Mouse (Mus musculus) kidney, embryonic 14.5 days (tissue): ENCODE results near the gene Marveld1. TPM values are rescaled to one million over a fixed set of nuclear protein-coding genes. Genes with fewer than 3 reads are reported as not detected.

ENCODE experiments used
- ATAC-seq: fragments of 200-750 bp; cut with Nextera tagmentation; 2 replicates; pipeline ENCODE4 v1.8.0; 2017; ENCODE audit warnings: moderate number of reproducible peaks, mild to moderate bottlenecking, moderate TSS enrichment, moderate library complexity; ENCODE audit not compliant: low FRiP score, low TSS enrichment
- H3K27ac ChIP-seq: fragments of 300-500 bp; sonication (generic); 2 replicates; pipeline ENCODE4 v1.5.1; 2014; ENCODE audit warnings: low read depth, mild to moderate bottlenecking, low read length, moderate library complexity, mixed read lengths
- H3K27me3 ChIP-seq: fragments of 300-500 bp; sonication (generic); 2 replicates; pipeline ENCODE4 v1.6.1; 2014; ENCODE audit warnings: mild to moderate bottlenecking, low read length; ENCODE audit not compliant: control insufficient read depth, insufficient read depth
- H3K36me3 ChIP-seq: fragments of 300-500 bp; sonication (generic); 2 replicates; pipeline ENCODE4 v1.6.1; 2014; ENCODE audit warnings: low read length, mixed read lengths; ENCODE audit not compliant: control insufficient read depth, insufficient read depth
- H3K4me1 ChIP-seq: fragments of 300-500 bp; sonication (generic); 2 replicates; pipeline ENCODE4 v1.6.1; 2014; ENCODE audit warnings: low read length, mixed read lengths; ENCODE audit not compliant: control insufficient read depth, insufficient read depth
- H3K4me2 ChIP-seq: fragments of 300-500 bp; sonication (generic); replicated peaks from 2 replicates; pipeline ENCODE4 v1.6.1; 2014; ENCODE audit warnings: low read depth, mild to moderate bottlenecking, low read length
- H3K4me3 ChIP-seq: fragments of 300-500 bp; sonication (generic); 2 replicates; pipeline ENCODE4 v1.5.1; 2014; ENCODE audit warnings: mild to moderate bottlenecking, low read length
- H3K9ac ChIP-seq: fragments of 300-500 bp; sonication (generic); 2 replicates; pipeline ENCODE4 v1.6.1; 2014; ENCODE audit warnings: low read depth, mild to moderate bottlenecking, low read length, moderate library complexity
- H3K9me3 ChIP-seq: fragments of 300-500 bp; sonication (generic); 2 replicates; pipeline ENCODE4 v1.6.1; 2016; ENCODE audit warnings: low read length; ENCODE audit not compliant: control insufficient read depth
- WGBS: fragments of 180-500 bp; shearing (Covaris S2); extraction: QIAGEN DNeasy Blood & Tissue Kit; methylation state at CpG from one replicate; pipeline ENCODE4 v1.1.7; 2014; 5-methylcytosine and 5-hydroxymethylcytosine counted together
- polyA plus RNA-seq: library from polyadenylated mRNA; unstranded; fragments of >200 nt; fragmentation: Nextera tagmentation; extraction: Ambion mirVana; gene quantifications from 2 replicates; pipeline ENCODE4 v1.2.1, GENCODE M21; 2014

The Marveld1 gene
- polyA plus RNA-seq, 1 experiment from 2014 or later = 9.6 TPM

DNA sequence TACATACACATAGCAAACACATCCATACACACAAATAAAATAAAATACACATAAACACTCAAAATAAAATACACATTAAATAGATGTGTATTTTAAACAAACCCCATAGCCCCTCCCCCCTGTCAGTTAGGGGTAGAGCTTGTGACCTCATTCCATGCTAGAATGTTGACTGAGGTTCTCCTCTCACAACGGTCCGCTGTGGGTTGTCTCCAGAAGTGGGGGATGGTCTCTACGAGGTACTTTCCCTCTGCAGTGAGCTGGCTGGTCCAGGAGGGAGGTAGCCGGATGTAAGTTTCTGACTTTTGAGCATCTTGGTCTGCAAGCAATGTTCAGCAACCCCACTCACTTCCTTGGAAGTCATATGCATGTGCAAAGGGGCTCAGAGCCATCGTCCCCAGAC is 16.6 kb downstream of the Marveld1 start, which contains the start of gene Zfyve27:
Gene Zfyve27 (plus strand): TSS at position 188 of the 400 bp plus-strand sequence.
- no peak within 1 kb of the TSS for H3K4me2 ChIP-seq
- H3K4me1 ChIP-seq = peaks cover 3% of the 10 kb centered on the region; the same call in 1 of the 2 replicates
- 23% methylated on average over 5 of the region's 5 CpGs for WGBS
- ATAC-seq = no peak
- H3K9me3 ChIP-seq = no peaks in the 10 kb centered on the region
- peaks cover 2% of the 10 kb centered on the region; the same call in 1 of the 2 replicates for H3K27me3 ChIP-seq
- H3K4me3 ChIP-seq = no peak within 1 kb of the TSS
- H3K27ac ChIP-seq = no peak within 1 kb of the TSS
- no peaks in the 10 kb centered on the region for H3K36me3 ChIP-seq
- H3K9ac ChIP-seq = no peak within 1 kb of the TSS

DNA sequence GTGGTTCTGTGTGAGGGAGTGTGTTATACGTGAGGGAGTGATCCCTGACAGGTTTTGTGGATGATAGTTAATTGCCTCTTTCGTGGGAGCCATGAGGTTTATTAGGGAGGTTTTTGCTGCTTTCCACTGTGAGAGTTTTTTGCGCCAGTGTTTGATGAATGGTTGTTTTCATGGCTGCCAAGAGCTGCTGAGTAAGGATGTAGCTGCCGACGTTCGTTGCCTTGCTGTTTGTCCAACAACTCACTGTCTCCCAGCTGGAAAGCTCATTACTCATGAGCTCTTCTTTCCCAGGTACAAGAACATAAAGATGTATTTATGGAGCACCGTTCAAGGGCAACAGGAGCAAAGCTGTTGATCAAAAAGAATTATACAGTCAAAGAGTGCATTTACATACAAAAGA is 17.0 kb downstream of the Marveld1 start:
- WGBS = 13% methylated on average over 7 of the region's 7 CpGs
- Histone ChIP-seq H3K27ac (no peak overlapping the region), H3K36me3 (no peaks in the 10 kb centered on the region), H3K27me3 (peaks cover 6% of the 10 kb centered on the region; the same call in 1 of the 2 replicates), H3K4me1 (peaks cover 3% of the 10 kb centered on the region; the same call in 1 of the 2 replicates), H3K4me3 (no peak overlapping the region), H3K9ac (no peak overlapping the region), H3K9me3 (no peaks in the 10 kb centered on the region), H3K4me2 (no peak overlapping the region)
- ATAC-seq = no peak

DNA sequence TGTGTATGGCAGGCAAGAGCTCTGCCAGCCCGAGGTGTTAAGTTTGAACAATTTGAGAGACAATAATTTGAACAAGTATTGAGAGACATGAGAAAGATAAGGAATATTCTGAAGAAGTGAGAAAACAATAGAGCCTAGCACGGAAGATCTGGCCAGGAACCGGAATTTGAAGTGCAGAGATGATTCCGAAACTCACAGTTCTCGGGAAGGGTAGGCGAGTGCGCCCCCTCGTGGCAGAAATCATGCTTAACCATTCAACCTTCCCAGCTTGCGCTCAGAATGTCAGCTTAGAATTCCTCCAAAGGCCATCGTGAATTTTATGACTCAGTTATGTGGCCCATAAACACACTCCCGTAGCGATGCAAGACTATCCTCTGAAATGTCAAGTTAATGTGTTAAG is 18.9 kb downstream of the Marveld1 start:
- 4% methylated on average over 12 of the region's 12 CpGs for WGBS
- H3K4me1 ChIP-seq = peaks cover 5% of the 10 kb centered on the region
- 0 out of 2 replicates have a peak overlapping the region, but pooled peaks have one; percentile 11 for H3K4me2 ChIP-seq
- H3K4me3 ChIP-seq = no peak overlapping the region
- H3K27ac ChIP-seq = no peak overlapping the region
- ATAC-seq = no peak
- no peaks in the 10 kb centered on the region for H3K9me3 ChIP-seq
- H3K27me3 ChIP-seq = peaks cover 6% of the 10 kb centered on the region; the same call in 1 of the 2 replicates
- H3K9ac ChIP-seq = no peak overlapping the region
- H3K36me3 ChIP-seq = no peaks in the 10 kb centered on the region

DNA sequence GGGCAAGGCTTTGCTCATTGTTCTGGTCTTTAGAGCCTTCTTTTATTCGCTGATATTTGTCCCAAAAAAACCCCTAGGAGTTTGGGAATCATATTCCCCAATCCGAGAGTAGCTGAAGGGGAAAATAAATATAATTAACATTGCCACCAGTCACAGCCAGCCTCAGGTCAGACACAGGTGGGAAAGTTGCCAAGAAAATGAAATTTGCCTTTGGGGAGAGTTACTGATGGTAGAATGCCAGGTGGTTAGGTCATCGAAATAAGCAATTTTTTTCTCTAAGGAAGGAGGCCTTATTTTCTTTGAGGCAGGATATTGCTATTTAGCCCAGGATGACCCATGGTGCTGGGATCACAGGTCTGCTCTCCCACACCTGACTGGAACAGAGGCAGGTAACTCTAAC is 19.6 kb downstream of the Marveld1 start:
- Histone ChIP-seq H3K4me3 (no peak overlapping the region), H3K4me1 (peaks cover 11% of the 10 kb centered on the region), H3K9ac (no peak overlapping the region), H3K4me2 (no peak overlapping the region), H3K36me3 (no peaks in the 10 kb centered on the region), H3K9me3 (no peaks in the 10 kb centered on the region), H3K27me3 (peaks cover 6% of the 10 kb centered on the region; the same call in 1 of the 2 replicates), H3K27ac (no peak overlapping the region)
- 51% methylated on average over 3 of the region's 3 CpGs for WGBS
- no peak for ATAC-seq

DNA sequence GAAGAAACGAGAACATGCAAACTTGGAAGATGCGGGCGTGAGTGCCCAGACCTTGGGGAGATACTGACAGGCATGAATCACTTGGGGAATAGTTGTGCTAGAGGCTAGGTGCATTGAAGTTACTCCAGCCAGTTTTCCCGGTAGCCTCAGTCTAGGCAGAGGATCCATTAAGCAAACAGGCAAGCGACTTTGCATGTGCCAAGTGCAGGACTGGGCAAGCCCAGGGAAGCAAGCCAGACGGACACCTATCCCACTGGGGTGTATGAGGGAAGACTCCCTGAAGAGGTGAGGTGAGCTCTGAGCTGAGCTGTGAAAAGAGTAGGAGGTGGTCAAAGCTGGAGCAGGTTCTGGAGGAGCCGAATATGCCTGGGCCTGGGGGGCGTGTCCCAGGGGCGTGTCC is 20.3 kb downstream of the Marveld1 start:
- Histone ChIP-seq H3K9me3 (no peaks in the 10 kb centered on the region), H3K9ac (no peak overlapping the region), H3K4me1 (peaks cover 12% of the 10 kb centered on the region), H3K36me3 (no peaks in the 10 kb centered on the region), H3K27ac (no peak overlapping the region), H3K27me3 (peaks cover 6% of the 10 kb centered on the region; the same call in 1 of the 2 replicates), H3K4me2 (no peak overlapping the region), H3K4me3 (no peak overlapping the region)
- WGBS = 61% methylated on average over 9 of the region's 9 CpGs
- no peak for ATAC-seq

DNA sequence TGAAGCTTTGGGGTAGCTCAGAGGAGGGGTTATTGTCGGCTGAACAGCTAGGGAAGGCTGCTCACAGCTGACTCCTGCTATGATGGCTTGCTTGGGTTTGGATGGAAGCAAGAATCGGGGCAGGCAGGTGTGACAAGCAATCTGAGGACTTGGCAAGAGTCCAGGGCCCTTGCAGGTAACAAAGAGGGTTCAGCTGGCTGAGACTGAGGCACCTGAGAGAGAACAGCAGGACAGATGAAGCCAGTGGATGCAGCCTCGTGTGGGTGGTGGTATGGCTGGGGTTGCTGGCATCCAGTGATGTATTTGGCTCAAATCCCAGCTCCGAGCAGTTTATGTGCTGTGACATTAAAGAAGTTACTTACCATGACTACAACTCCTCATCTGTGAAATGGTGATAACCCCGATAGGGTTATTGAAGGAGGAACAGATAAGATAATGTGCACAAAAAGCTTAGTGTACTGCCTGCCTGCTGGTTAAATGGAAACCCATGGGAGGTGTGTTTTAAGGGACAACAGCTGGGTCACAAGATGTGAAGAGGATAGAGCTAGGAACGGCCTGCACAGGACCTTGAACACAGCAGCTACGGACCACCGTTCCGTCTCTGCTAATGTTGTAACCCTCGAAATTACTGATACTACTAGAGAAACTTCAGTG is 22.2 kb downstream of the Marveld1 start:
- ATAC-seq = no peak
- Histone ChIP-seq H3K27ac (0 out of 2 replicates have a peak overlapping the region, but pooled peaks have one; percentile 19), H3K4me2 (peak overlapping the region; percentile 73; the same call in 1 of the 2 replicates), H3K9me3 (no peaks in the 10 kb centered on the region), H3K36me3 (no peaks in the 10 kb centered on the region), H3K4me3 (no peak overlapping the region), H3K9ac (no peak overlapping the region), H3K27me3 (peaks cover 6% of the 10 kb centered on the region; the same call in 1 of the 2 replicates), H3K4me1 (peaks cover 12% of the 10 kb centered on the region)
- WGBS = 61% methylated on average over 10 of the region's 10 CpGs

DNA sequence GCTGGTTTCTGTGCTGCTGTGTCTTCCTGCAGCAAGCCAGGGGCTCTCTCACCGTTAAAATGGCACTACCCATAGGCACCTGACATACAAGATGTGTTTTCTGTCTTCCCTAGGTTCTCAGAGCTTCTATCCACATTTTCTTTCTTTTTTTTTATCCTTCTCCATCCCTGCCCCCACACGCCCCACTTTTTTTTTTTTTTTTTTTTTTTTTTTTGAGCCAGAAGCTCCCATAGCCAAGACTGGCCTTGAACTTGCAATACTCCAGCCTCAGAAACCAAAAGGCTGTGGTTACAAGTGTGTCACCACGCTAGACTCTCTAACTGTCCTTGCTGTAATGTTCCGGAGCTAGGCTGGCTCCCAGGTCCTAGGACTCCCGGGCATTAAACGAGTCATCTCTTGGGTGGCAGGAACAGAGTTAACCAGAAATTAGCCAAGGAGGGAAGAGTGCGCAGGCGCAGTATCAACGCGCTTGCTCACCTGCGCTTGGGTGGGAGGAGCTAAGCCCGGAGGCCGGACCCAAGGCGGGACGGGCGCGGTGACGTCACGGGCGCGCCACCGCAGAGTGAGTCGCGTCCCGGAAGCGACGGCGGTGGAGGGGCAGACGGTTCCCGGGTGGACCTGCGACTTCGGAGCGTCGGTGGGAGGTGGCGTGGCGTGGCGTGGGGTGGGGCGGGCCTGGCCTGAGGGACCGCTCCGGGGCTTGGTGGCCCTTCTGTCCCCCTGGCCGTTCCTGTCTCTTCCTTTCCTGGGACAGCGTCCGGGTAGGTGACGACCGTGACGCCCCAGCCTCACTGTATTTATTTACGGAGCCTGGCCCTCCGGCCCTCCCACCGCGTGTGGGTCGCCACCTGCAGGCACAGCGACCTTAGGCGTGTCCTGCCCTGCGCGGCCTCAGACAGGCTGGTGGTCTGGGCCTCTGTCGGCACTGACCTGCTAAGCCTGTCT is 23.1 kb downstream of the Marveld1 start:
- Histone ChIP-seq H3K36me3 (no peaks in the 10 kb centered on the region), H3K9ac (peak overlapping the region; percentile 72), H3K4me3 (peak overlapping the region; percentile 69), H3K27ac (peak overlapping the region; percentile 57; the same call in 1 of the 2 replicates), H3K9me3 (no peaks in the 10 kb centered on the region), H3K4me2 (peak overlapping the region; percentile 73), H3K4me1 (peaks cover 12% of the 10 kb centered on the region), H3K27me3 (peaks cover 6% of the 10 kb centered on the region; the same call in 1 of the 2 replicates)
- peak; percentile 92 for ATAC-seq
- WGBS = 2% methylated on average over 46 of the region's 56 CpGs

DNA sequence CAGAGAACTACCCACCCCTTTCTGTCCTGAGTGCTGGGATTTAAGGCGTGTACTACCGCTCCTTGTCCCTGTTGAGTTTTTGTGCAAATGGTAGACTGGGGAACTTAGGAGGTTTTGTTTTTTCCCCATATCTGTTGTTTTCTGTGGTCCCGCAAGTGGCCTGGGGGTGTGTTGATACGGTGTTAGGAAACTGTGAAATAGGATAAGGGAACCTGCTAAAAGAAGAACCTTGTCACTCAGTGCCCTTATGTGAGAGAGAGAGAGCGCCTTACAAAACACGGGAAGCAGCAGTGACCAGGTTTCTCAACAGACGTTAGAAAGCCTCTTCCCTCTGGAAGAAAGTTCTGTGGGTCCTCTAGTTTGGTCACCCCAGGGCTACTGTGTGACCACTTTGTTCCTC is 29.6 kb downstream of the Marveld1 start:
- Histone ChIP-seq H3K27ac (no peak overlapping the region), H3K4me2 (no peak overlapping the region), H3K9me3 (no peaks in the 10 kb centered on the region), H3K4me1 (peaks cover under 1% of the 10 kb centered on the region), H3K27me3 (no peaks in the 10 kb centered on the region), H3K9ac (no peak overlapping the region), H3K36me3 (peaks cover 20% of the 10 kb centered on the region), H3K4me3 (no peak overlapping the region)
- WGBS = 86% methylated on average over 7 of the region's 7 CpGs
- ATAC-seq = no peak
